Mouse (Mus musculus) cortical plate, adult 2 months (tissue): Measurements from ENCODE around the gene Smyd1.

Experiments
- CTCF ChIP-seq: fragments of 200-500 bp; IDR thresholded peaks from 2 replicates; pipeline ENCODE4 v1.5.1; 2011; ENCODE audit warnings: mild to moderate bottlenecking, control low read depth, low read length; ENCODE audit not compliant: insufficient read depth; ENCODE audit errors: extremely low read depth
- POLR2A ChIP-seq: fragments of 200-500 bp; IDR thresholded peaks from 2 replicates; pipeline ENCODE4 v1.6.1; 2011; ENCODE audit warnings: mild to moderate bottlenecking, low read length, control low read depth; ENCODE audit not compliant: insufficient read depth; ENCODE audit errors: extremely low read depth

- TF ChIP-seq CTCF: no peak
- no peak for TF ChIP-seq POLR2A
These were observed 24.0 kb downstream of the Smyd1 start for GRCm38 (mm10) chr6:71298051-71298450.
